Mouse (Mus musculus) heart, postnatal 0 days (tissue): ENCODE results near the gene Pnpla8.

Experiments
- CTCF ChIP-seq: IDR thresholded peaks from 2 replicates; pipeline ENCODE4 v1.5.1; 2016; ENCODE audit warnings: antibody characterized with exemption, control low read depth, low read depth
- EP300 ChIP-seq: IDR thresholded peaks from 2 replicates; pipeline ENCODE4 v1.6.1; 2016; ENCODE audit warnings: antibody characterized with exemption, low read depth

- TF ChIP-seq CTCF (peak; percentile 9; the same call in 1 of the 2 replicates), EP300 (no peak)
Measured at GRCm38 (mm10) chr12:44268728-44269302, 47.6 kb downstream of the Pnpla8 start.
